Mouse (Mus musculus) layer of hippocampus, adult 2 months (tissue): ENCODE data around the gene Nudt8. TPM values are rescaled to one million over a fixed set of nuclear protein-coding genes. Genes with fewer than 3 reads are reported as not detected.
A peak's percentile ranks its signal among the peaks of the same experiment; 100 is the strongest.

Experiments
- DNase-seq, 2 experiments: peaks; one replicate each; pipeline ENCODE4 v3.0.0; 2022; ENCODE audit warnings: low spot score in 2 of 2
- H3K27ac ChIP-seq: fragments of 200-600 bp; 2 replicates; pipeline ENCODE4 v1.8.1; 2022
- H3K4me3 ChIP-seq: fragments of 200-600 bp; 2 replicates; pipeline ENCODE4 v1.8.1; 2022; ENCODE audit warnings: mild to moderate bottlenecking
- CTCF ChIP-seq: fragments of 200-600 bp; conservative IDR thresholded peaks from 2 replicates; pipeline ENCODE4 v1.8.1; 2022; ENCODE audit warnings: antibody characterized with exemption, mild to moderate bottlenecking, moderate library complexity
- total RNA-seq, 2 experiments: library from RNA; stranded (reverse); gene quantifications; 2 replicates each; pipeline ENCODE4 v1.2.3; 2021

Nudt8 gene
- total RNA-seq, 2 experiments from 2014 or later, result 10.2 to 10.7 TPM

DNA sequence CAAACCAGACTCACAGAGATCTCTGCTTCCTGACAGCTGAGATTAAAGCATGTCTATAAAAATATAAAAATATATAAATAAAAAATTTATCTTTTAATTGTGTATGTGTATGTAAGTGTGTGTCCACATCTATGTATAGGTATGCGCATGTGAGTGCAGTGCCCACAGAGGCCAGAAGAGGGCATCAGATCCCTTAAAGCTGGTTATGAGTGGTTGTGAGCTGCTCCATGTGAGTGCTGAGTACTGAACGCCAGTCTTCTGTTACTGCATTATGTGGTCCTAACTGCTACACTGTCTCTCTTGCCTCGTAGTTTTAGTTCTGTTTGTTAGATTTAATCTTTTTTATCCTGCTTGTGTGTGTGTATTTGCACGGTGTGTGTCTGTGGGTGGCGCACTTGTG, 50.6 kb downstream of the Nudt8 start:
- peak; percentile 40 for TF ChIP-seq CTCF
- DNase-seq, result no peak
- no peak overlapping the region for H3K4me3 ChIP-seq

More for the DNA sequence above, 50.6 kb downstream of the Nudt8 start:
- no peak overlapping the region for H3K27ac ChIP-seq

Other genes with a start within 250 kb of the Nudt8 start
- gene Kmt5b, start 233.2 kb upstream of the Nudt8 start, total RNA-seq, result 10 to 100 TPM; 53.9 to 57.7 TPM
- gene Chka, start 148.8 kb upstream of the Nudt8 start, total RNA-seq, result 100 to 1,000 TPM in 1 of 2 experiments, 10 to 100 TPM in 1; 87.2 to 109 TPM
- 10 to 100 TPM; 20.0 to 24.9 TPM for gene Tcirg1, start 93.4 kb upstream of the Nudt8 start, total RNA-seq
- gene Ndufs8, start 87.8 kb upstream of the Nudt8 start, total RNA-seq, result 100 to 1,000 TPM; 125 to 142 TPM
- 1 to 10 TPM; 2.2 to 2.4 TPM for gene Aldh3b1, start 70.8 kb upstream of the Nudt8 start, total RNA-seq
- gene Unc93b1, start 65.4 kb upstream of the Nudt8 start, total RNA-seq, result 10 to 100 TPM; 11.4 to 16.1 TPM
- gene Aldh3b3, start 41.9 kb upstream of the Nudt8 start, total RNA-seq, result not detected
- under 1 TPM; 0.64 to 0.90 TPM for gene Aldh3b2, start 28.3 kb upstream of the Nudt8 start, total RNA-seq
- 1 to 10 TPM; 2.3 to 2.7 TPM for gene Acy3, start 14.0 kb upstream of the Nudt8 start, total RNA-seq
- gene Tbx10, start 7.8 kb upstream of the Nudt8 start, total RNA-seq, result not detected
- 1 to 10 TPM; 1.3 to 1.4 TPM for gene Gm49405, start within 50 bp of the Nudt8 start, total RNA-seq
- 1 to 10 TPM; 3.2 TPM for gene Doc2g, start 2.7 kb downstream of the Nudt8 start, total RNA-seq
- gene Ndufv1, start 12.2 kb downstream of the Nudt8 start, total RNA-seq, result 100 to 1,000 TPM; 240 to 245 TPM
- gene Gstp1, start 37.4 kb downstream of the Nudt8 start, total RNA-seq, result 100 to 1,000 TPM; 395 to 398 TPM
- gene Gstp2, start 45.4 kb downstream of the Nudt8 start, total RNA-seq, result 10 to 100 TPM; 46.2 to 49.4 TPM
- not detected for gene Gstp3, start 59.0 kb downstream of the Nudt8 start, total RNA-seq
- gene Cabp2, start 81.0 kb downstream of the Nudt8 start, total RNA-seq, result not detected
- 10 to 100 TPM; 29.5 to 33.9 TPM for gene Cdk2ap2, start 96.6 kb downstream of the Nudt8 start, total RNA-seq
- 100 to 1,000 TPM; 173 to 180 TPM for gene Pitpnm1, start 99.4 kb downstream of the Nudt8 start, total RNA-seq
- gene Aip, start 125.3 kb downstream of the Nudt8 start, total RNA-seq, result 100 to 1,000 TPM; 111 to 123 TPM
- gene Gpr152, start 139.2 kb downstream of the Nudt8 start, total RNA-seq, result under 1 TPM; 0.07 to 0.08 TPM
- gene Cabp4, start 143.5 kb downstream of the Nudt8 start, total RNA-seq, result under 1 TPM in 1 of 2 experiments, not detected in 1; 0.17 TPM
- gene Coro1b, start 148.0 kb downstream of the Nudt8 start, total RNA-seq, result 10 to 100 TPM; 84.8 to 92.9 TPM
- gene Ptprcap, start 153.0 kb downstream of the Nudt8 start, total RNA-seq, result 1 to 10 TPM; 1.0 to 2.5 TPM
- 10 to 100 TPM; 42.5 to 47.9 TPM for gene Rps6kb2, start 162.8 kb downstream of the Nudt8 start, total RNA-seq
- gene Carns1, start 174.9 kb downstream of the Nudt8 start, total RNA-seq, result 1 to 10 TPM; 6.6 to 8.9 TPM
- 1 to 10 TPM in 1 of 2 experiments, under 1 TPM in 1; 0.91 to 1.0 TPM for gene Tbc1d10c, start 190.7 kb downstream of the Nudt8 start, total RNA-seq
- gene Ppp1ca, start 191.5 kb downstream of the Nudt8 start, total RNA-seq, result 100 to 1,000 TPM; 263 to 276 TPM
- 1 to 10 TPM; 8.1 to 8.7 TPM for gene Rad9a, start 201.1 kb downstream of the Nudt8 start, total RNA-seq
- under 1 TPM; 0.61 to 0.76 TPM for gene Clcf1, start 213.7 kb downstream of the Nudt8 start, total RNA-seq
- gene AC109138.7, start 213.8 kb downstream of the Nudt8 start, total RNA-seq, result not detected
- gene Pold4, start 231.3 kb downstream of the Nudt8 start, total RNA-seq, result 10 to 100 TPM; 16.7 to 18.2 TPM